Mouse (Mus musculus): Measurements from ENCODE around the gene Rab1a.

- no peak for TF ChIP-seq CTCF (IDR thresholded peaks at IDR 0.05; ENCODE audit: low read depth)
- no peak for TF ChIP-seq EP300 (IDR thresholded peaks at IDR 0.05; ENCODE audit: low read depth)
Measured at GRCm38 (mm10) chr11:20240331-20240730, 39.1 kb downstream of the Rab1a start.
